Mouse (Mus musculus): ENCODE data around the gene Gli3.

Gene Gli3

DNA sequence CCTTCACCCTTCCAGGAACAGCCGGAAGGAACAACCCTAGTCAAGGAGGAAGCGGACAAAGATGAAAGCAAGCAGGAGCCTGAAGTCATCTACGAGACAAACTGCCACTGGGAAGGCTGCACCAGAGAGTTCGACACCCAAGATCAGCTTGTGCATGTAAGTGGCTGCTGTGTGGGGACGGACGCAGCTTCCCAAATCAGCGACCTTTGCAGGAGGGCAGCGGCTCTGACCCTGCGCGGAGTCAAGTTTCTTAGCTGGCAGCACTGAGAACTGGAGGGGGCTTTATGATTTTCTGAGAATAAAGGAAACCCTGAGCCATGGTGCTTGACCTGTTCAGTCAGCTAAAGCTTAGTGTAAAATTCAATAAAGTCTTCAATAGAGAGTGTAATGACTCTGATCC lies 199.3 kb downstream of the Gli3 start:
- DNase-seq (ENCODE audit: low spot score in 2 of 2), result no peak

DNA sequence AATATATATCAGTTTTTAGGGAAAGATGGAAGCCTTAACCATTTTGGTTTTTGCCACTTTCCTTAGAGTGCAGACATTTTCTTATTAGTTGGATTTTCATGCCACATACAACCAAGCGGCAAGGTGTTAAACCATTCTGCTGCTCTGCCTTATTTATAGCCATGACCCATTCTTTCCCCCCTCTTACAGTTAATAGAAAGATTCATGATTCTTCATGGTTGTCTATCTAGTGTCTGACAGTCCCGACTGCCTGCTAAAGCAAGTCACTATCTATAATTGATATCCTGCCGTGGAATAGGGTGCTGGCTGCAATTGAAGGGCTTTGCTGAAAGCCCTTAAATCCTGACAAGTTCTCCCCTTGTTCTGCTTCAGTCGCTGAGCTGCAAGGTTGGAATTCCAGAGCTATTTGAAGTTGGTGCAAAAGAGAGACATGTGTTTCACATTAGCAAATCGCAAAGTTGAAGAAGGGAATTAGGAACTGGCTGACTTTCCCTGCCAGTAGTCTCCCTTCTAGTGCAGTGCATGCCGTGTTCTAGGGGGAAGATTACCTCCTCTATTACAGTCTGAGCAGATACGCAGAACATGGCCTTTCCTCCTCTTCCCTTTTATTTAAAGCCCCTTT lies 201.7 kb downstream of the Gli3 start:
- no peak for DNase-seq (ENCODE audit: low spot score in 2 of 2)

DNA sequence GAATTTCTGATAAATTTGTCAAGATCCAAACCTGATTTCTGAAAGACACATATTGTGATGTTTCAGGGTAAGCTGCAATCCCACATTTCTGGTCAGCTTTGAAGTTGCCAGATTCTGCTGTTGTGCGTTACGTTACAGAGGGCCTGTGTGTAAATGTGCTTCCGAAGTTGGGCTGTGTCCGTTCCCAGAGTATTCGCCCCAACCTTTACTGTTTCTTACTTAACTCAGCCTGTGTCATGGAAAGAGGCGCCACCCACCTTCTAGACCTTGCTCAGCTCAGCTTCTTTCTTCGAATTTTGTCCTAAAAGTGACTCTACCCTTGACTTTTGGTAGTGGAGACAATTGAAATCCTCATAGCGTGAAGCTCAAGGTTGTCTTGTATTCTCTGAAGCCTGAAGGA lies 202.5 kb downstream of the Gli3 start:
- no peak for DNase-seq (ENCODE audit: low spot score in 2 of 2)

GRCm38 (mm10) chr13:15670144-15670961 lies 207.3 kb downstream of the Gli3 start:
- DNase-seq (ENCODE audit: low spot score in 2 of 2), result no peak

DNA sequence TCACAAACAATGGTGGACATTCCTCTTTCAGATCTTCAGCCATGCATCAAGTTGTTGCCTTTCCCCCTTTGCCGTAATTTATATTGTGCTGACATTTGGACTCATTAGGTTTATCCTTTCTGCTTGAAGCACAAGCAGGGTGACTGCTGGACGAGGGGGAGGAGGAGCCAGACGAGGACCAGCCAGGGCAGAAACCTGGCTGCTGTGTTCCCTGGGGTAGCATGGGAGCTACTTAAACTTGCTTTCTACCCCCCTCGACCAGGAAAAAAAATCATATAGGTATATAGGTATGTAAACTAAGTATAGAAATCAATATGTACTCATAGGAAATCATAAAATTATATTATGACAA lies 207.9 kb downstream of the Gli3 start:
- DNase-seq (ENCODE audit: low spot score in 2 of 2), result no peak

DNA sequence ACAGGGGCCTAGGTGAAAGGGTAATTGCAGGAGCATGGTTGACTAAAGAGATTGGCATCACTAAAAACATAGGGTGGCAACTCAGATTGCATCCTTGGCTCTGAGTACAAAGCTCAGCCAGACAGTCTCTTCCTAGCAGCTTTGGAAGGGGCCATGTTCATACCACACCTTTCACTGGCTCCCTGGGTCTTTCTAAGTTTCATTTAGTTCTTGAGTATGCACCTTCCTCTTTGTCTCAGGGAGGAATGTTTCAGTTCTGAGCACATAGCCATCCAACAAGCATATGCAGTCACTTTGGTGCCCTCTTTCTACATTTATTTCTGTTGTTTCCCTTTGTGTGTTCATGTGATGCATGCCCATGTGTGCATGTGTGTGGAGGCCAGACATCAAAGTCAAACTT lies 212.4 kb downstream of the Gli3 start:
- DNase-seq (ENCODE audit: low spot score in 2 of 2), result no peak

DNA sequence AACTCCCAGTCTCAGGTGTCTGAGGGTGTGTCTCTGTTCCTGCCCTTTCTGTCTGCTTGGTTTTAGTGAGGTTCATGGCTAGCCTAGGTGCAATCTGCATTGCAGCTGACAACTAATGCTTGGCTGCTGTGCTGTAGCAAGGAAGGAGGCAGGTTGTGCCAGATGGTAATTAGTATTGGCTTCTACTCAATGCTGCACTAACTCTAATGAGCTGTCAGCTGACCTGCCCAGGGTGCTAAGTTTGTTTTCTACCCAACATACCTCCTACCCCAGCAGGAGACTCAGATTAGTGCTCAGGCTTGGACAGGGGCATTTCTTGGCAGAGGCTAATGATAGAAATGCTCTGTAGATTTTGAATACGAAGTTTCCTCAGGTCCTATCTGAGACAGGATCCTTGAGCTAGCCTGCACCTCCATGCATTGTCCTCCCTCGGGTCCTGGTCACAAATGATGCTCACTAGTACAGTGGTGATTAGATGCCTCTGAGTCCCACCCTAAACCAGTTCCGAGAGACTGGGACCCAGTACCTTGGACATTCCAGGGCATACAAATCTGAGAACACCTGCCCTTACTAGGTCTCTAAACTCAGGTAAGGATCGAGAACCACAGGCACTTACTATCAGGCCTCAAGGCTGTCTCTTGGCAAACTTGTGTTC lies 214.2 kb downstream of the Gli3 start:
- no peak for DNase-seq (ENCODE audit: low spot score in 2 of 2)

GRCm38 (mm10) chr13:15681530-15681929 lies 218.5 kb downstream of the Gli3 start:
- DNase-seq (ENCODE audit: low spot score in 2 of 2), result no peak

DNA sequence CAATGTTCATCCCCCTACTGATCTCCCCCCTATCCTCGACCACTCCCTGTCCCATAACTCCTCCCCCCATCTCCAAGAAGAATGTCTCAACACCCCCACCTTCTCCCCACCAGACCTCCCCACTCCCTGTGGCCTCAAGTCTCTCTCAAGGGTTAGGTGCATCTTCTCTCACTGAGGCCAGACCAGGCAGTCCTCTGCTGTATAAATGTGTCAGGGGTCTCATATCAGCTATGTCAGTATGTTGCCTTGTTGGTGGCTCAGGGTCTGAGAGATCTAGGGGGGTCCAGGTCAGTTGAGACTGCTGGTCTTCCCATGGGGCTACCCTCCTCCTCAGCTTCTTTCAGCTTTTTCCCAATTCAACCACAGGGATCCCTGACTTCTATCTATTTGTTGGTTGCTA lies 220.0 kb downstream of the Gli3 start:
- no peak for DNase-seq (ENCODE audit: low spot score in 2 of 2)

DNA sequence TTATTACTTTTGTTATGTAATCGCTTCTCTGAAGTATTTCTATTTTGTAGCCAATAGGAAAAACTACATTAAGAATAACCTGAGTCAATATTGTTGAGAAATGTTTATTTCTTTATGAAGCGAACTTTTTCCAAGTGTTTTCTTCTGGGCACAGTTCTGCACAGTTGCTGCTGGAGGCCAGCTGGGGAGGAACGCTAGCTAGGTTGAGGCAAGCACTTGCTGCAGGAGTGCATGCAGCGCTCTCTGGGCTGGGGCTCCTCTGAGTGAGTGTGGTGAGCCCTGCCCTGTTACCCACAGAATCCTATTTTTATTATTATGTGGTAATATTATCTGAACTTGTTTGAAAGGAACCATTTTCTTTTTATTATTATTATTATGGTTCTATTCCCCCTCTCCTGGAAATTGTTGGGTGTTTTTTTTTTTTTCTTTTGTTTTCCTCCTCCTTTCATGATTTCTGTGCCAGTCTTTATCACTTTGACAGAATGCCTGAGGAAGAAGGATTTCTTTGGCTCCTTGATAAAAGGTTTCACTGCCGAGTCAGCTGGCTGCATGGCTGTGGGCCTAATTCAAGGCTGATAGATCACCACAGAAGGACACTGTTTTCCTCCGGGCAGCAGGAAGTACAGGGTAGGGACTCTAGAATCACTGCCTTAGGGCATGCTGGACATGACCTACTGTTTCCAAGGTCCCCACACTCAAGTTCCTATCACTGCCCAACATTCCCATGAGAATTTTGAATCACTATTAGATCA lies 225.2 kb downstream of the Gli3 start:
- no peak for DNase-seq (ENCODE audit: low spot score in 2 of 2)

DNA sequence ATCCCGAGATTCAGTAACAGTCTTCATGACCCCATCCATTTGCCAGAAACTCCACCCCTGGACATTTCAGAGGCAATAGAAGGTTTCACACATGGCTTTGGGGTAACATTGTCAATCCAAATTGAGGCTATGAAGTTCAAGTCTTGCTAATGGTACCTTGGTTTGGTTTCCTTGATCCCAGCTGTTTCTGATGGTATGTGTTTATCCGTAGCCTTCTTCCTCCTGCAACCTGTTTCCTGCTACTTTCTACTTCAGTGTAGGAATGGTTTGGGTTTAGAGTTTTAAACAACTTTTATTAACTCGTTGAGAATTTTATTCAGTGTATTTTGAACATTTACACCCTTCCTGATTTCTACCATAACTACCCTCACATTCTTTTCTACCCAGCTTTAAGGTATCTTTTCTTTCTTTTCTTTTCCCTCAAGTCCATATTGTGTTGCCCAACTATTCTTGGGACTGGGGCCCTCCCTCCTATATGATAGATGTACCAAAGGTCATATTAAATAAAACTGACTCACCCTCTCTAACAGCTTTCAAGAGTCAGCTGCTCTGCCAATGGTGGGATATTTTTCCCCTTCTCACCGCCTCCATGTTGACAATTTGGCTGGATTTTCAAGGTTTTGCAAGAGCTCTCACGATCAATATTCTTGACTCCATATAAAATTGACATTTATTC lies 225.9 kb downstream of the Gli3 start:
- DNase-seq (ENCODE audit: low spot score in 2 of 2), result no peak

DNA sequence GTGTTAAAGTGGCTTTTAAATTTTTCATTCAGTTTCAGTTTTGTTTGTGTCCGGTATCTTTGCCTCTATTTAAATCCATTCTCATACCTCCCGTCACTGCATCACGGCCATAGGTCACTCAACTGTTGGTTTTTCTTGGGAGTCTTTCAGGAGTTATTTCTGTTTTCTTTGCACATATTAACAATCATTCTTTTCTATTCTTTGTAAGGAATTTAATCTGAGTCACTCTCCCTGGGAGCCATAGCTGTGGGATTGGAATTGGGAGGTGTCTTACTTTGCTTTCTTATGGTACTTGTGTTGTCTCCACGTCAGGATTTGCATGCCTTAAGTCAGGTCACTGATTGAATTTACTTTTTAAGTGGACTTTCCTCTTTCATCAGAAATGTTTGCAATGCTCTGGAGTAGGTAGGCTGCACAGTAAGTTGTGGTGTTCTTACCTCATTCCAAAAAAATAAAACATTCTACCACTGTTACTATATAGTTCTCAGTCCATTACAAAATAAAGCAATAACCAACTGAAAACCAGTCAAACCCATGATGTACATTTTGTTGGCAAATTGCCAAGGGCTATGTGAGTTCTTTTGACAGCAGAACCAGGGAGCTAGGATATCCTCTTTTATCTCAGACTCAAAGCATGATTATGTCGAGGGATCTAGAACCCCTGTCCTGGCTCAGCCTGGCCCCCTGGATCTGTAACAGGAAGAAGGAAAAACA lies 228.9 kb downstream of the Gli3 start:
- DNase-seq (ENCODE audit: low spot score in 2 of 2), result no peak

DNA sequence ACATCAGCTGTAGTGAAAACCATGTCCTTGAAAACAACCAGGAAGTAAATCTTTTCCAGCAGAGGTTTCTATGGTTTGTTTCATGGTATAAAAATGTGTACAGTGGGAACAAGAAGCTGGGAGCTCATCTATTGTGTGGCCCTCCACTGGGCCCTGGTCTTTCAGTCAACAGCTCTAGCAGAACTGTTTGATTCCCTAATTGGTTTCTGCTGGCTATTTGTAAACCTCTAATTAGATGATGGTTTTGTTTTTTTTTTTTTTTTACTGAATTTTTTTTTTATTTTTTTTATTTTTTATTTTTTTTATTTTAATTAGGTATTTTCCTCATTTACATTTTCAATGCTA lies 229.4 kb downstream of the Gli3 start:
- no peak for DNase-seq (ENCODE audit: low spot score in 2 of 2)

GRCm38 (mm10) chr13:15698284-15698683 lies 235.2 kb downstream of the Gli3 start:
- DNase-seq (ENCODE audit: low spot score in 2 of 2), result no peak

DNA sequence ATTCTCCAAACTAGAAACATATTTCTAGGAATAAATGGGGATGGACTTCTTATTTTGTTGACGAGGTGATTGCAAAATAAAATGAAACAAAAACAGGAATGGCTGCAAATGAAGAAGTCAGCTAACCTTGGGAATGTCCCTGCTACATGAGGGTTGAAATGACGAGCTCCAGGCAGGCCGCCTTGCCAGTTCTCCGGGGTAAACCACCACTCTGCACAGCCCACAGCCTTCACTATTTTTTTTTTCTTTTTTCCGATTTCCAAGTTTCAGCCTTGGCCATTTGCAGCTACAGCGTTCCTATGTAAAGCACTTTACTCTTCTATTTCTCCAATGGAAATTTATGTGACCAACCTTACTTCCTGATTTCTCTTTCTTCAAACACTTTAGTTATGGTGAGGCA lies 236.1 kb downstream of the Gli3 start:
- DNase-seq (ENCODE audit: low spot score in 2 of 2), result no peak

GRCm38 (mm10) chr13:15704669-15705068 lies 241.6 kb downstream of the Gli3 start:
- no peak for DNase-seq (ENCODE audit: low spot score in 2 of 2)

DNA sequence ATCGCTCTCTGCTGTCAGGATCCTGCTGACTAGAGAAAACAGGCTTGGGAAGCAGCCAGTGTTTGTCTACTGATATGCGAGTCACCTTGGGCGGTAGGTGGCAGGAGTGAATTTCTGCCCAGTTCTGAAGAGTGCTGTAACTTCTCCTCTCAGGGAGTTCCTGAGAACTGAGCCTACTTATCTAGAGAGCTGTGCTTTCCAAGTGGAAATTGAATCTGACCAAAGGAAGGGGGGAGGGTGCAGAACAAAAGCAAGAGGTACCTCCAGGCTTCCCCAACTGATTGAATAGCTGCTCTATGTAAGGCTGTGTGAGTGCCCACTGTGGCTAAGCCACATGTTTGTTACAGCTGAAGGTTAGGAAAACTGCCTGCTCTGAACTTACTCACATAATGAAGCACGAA lies 244.4 kb downstream of the Gli3 start:
- no peak for DNase-seq (ENCODE audit: low spot score in 2 of 2)

DNA sequence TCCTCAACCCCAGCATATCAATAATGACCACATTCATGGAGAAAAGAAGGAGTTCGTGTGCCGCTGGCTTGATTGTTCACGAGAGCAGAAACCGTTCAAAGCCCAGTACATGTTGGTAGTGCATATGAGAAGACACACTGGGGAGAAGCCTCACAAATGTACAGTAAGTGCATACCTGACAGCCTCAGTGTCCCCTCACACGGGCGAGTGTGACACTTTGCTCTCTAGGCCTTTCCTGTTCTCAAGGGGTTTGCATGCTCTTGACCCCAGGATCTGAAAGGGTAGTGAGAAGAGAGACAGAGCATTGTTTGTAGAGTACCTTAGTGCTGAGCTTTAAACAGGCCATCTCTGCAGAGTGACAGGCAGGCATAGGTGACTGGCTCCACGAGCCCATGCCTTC lies 250.5 kb downstream of the Gli3 start:
- no peak for DNase-seq (ENCODE audit: low spot score in 2 of 2)

DNA sequence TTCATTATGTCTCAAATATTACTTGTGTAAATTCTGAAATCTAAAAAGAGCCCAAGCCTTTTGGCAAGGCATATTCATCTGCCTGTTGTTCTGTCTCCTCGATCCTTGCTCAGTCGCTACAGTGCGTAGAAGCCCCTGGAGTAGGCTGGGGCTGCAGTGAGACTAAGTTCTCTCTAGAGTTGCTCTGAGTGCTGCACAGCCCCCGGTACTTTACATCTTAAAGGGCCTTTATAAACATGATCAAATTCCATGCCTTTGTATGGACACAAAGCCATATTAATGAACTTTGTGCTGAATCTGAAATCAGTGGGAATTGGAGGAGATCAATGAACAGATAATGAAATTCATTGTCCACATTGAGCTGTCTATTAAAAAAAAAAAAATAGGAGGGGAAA lies 251.3 kb downstream of the Gli3 start:
- DNase-seq (ENCODE audit: low spot score in 2 of 2), result no peak

- DNase-seq (ENCODE audit: low spot score in 2 of 2), result peak in 1 of 2 experiments; percentile 21
Measured at GRCm38 (mm10) chr13:15714726-15715437, 251.8 kb downstream of the Gli3 start.

DNA sequence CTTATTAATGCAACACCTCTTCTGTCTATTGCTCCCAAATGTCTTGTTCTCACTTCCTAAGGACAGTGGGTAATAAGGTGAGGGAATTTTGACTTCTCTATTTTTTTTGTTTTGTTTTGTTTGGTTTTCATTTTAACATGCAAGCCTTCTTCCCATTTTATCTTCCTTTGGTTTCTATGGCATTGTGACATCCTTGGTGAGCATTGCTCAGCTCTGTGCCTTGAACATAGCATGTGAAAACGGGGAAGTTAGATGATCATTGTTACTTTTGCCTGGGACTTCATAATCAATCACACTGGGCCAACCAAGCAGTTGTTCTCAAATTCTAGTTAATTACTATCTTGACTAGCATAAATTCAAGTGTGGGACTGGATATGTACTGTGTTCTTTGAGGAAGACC lies 258.4 kb downstream of the Gli3 start:
- no peak for DNase-seq (ENCODE audit: low spot score in 2 of 2)

Measured in urinary bladder, adult 18-20 months (tissue).